22 mouse cellular contexts compared by ENCODE assay signal in the genomic region with DNA sequence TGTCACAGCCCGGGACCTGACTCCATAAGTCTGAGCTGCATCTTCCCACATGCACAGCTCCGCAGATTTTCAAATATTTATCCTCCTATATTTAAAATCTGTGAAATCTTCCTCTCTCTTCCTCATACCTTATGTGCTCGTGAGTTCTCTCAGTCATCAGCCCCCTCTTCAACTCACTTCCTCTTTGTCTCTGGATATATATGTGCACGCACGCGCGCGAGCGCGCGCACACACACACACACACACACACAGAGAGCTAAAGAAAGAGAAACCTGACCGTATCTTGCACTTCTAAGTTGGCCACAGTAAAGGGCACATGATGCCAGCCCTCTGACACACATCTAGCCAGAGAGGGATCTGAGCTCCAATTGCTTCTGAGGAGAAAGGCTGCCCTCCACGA.
A peak's percentile ranks its signal among the peaks of the same experiment; 100 is the strongest.
DNase-seq lines count a peak whose midpoint lies in the region; ATAC-seq and TF ChIP-seq lines count a peak whose summit lies in the region.
"Had no signal": no experiment of that assay in that cellular context is flagged by ENCODE, and none has a peak within 500 bp of the region (broad histone marks: within the 10 kb centered on the region; RNA-seq: fewer than 3 reads in every experiment).

No protein-coding gene starts in this region.

- H3K4me2 ChIP-seq in liver, postnatal 0 days (ENCODE audit: low read depth, low read length): no peak overlapping the region
- H3K4me2 ChIP-seq in liver, embryonic 12.5 days: no peak overlapping the region
- H3K4me2 ChIP-seq: embryonic facial prominence, embryonic 15.5 days; heart, embryonic 11.5 days; intestine, embryonic 15.5 days; kidney, embryonic 15.5 days; liver, embryonic 13.5 days had no signal

- no peaks in the 10 kb centered on the region for H3K27me3 ChIP-seq in liver, postnatal 0 days (ENCODE audit: insufficient read depth, low read length)
- no peaks in the 10 kb centered on the region for H3K27me3 ChIP-seq in liver, embryonic 12.5 days (replicated peaks)
- H3K27me3 ChIP-seq in kidney, adult 2 months (replicated peaks; ENCODE audit: control insufficient read depth, insufficient read depth, low read length): no peaks in the 10 kb centered on the region
- H3K27me3 ChIP-seq: embryonic facial prominence, embryonic 15.5 days; intestine, embryonic 15.5 days; kidney, embryonic 15.5 days; liver, embryonic 13.5 days had no signal

- TF ChIP-seq EP300 in liver, postnatal 0 days (IDR thresholded peaks at IDR 0.05; ENCODE audit: low read depth): no peak

- peaks cover 4% of the 10 kb centered on the region; the same call in 1 of the 2 replicates for H3K9me3 ChIP-seq in liver, postnatal 0 days (ENCODE audit: low read length)
- no peaks in the 10 kb centered on the region for H3K9me3 ChIP-seq in liver, embryonic 12.5 days (replicated peaks)
- H3K9me3 ChIP-seq: embryonic facial prominence, embryonic 15.5 days; intestine, embryonic 15.5 days; kidney, embryonic 15.5 days; liver, embryonic 13.5 days had no signal

- TF ChIP-seq CTCF in liver, postnatal 0 days (IDR thresholded peaks at IDR 0.05; ENCODE audit: low read depth): no peak
- TF ChIP-seq CTCF in kidney, adult 2 months (conservative IDR thresholded peaks at IDR 0.05; ENCODE audit: insufficient read depth, insufficient read length, low read depth, low read length): no peak

- TF ChIP-seq POLR2A in kidney, adult 2 months (IDR thresholded peaks at IDR 0.05; ENCODE audit: low read depth, low read length): no peak

- peak; percentile 27; the same call in 1 of the 2 replicates for ATAC-seq in liver, postnatal 0 days
- no peak for ATAC-seq in liver, embryonic 12.5 days
- ATAC-seq in common myeloid progenitor, adult 5-6 weeks (replicated peaks; ENCODE audit: low read depth, poor library complexity, severe bottlenecking): peak; percentile 85
- ATAC-seq: forebrain, embryonic 16.5 days; intestine, embryonic 15.5 days; midbrain, embryonic 16.5 days had no signal

- peak; percentile 31 for DNase-seq in liver, postnatal 0 days
- peak; percentile 13 to 50 for DNase-seq in spleen, adult 18-20 months
- DNase-seq in thymus, postnatal 25 days: peak; percentile 64
- DNase-seq in liver: no peak
- DNase-seq in lung, postnatal 10 days: no peak
- DNase-seq in kidney, adult 2 months: no peak
- DNase-seq: adrenal gland, postnatal 10 days; cerebellum, adult 11-12 months; cerebellum, postnatal 14 days; heart, postnatal 10 days; kidney, postnatal 4 days; liver, embryonic 13.5 days; retina, postnatal 1 day had no signal

- no peaks in the 10 kb centered on the region for H3K4me1 ChIP-seq in liver, postnatal 0 days (ENCODE audit: insufficient read depth)
- H3K4me1 ChIP-seq in liver, embryonic 12.5 days: no peaks in the 10 kb centered on the region
- H3K4me1 ChIP-seq in kidney, adult 2 months (ENCODE audit: control insufficient read depth, insufficient read depth, low read length): no peaks in the 10 kb centered on the region
- H3K4me1 ChIP-seq: liver, embryonic 13.5 days; megakaryocyte, embryonic 14.5 days had no signal

- no peak overlapping the region for H3K27ac ChIP-seq in liver, postnatal 0 days (ENCODE audit: low read depth)
- no peak overlapping the region for H3K27ac ChIP-seq in liver, embryonic 12.5 days
- H3K27ac ChIP-seq in kidney, adult 2 months (ENCODE audit: insufficient read depth, low read depth, low read length): no peak overlapping the region
- H3K27ac ChIP-seq: embryonic facial prominence, embryonic 15.5 days; intestine, embryonic 15.5 days; kidney, embryonic 15.5 days; liver, embryonic 13.5 days had no signal

- no peak overlapping the region for H3K4me3 ChIP-seq in liver, postnatal 0 days (ENCODE audit: low read depth, low read length)
- no peak overlapping the region for H3K4me3 ChIP-seq in liver, embryonic 12.5 days
- no peak overlapping the region for H3K4me3 ChIP-seq in kidney, adult 2 months (ENCODE audit: insufficient read depth, low read depth, low read length)
- H3K4me3 ChIP-seq: embryonic facial prominence, embryonic 15.5 days; intestine, embryonic 15.5 days; kidney, embryonic 15.5 days; liver, embryonic 13.5 days; megakaryocyte, embryonic 14.5 days had no signal

- no peaks in the 10 kb centered on the region for H3K36me3 ChIP-seq in liver, postnatal 0 days (replicated peaks; ENCODE audit: insufficient read depth, low read length)
- H3K36me3 ChIP-seq in liver, embryonic 12.5 days: no peaks in the 10 kb centered on the region
- H3K36me3 ChIP-seq in kidney, adult 2 months (ENCODE audit: control insufficient read depth, insufficient read depth, low read length): no peaks in the 10 kb centered on the region
- H3K36me3 ChIP-seq: embryonic facial prominence, embryonic 15.5 days; intestine, embryonic 15.5 days; kidney, embryonic 15.5 days; liver, embryonic 13.5 days had no signal

- 48% methylated on average over 13 of the region's 13 CpGs for WGBS in liver, postnatal 0 days (ENCODE audit: insufficient replicate concordance)
- WGBS in liver, embryonic 12.5 days (ENCODE audit: insufficient replicate concordance): 64% methylated on average over 13 of the region's 13 CpGs
- WGBS in kidney, adult 2 months: 86% methylated on average over 13 of the region's 13 CpGs

- no peak overlapping the region for H3K9ac ChIP-seq in liver, postnatal 0 days (replicated peaks)
- H3K9ac ChIP-seq in liver, embryonic 12.5 days: no peak overlapping the region
- H3K9ac ChIP-seq: embryonic facial prominence, embryonic 15.5 days; intestine, embryonic 15.5 days; kidney, embryonic 15.5 days; liver, embryonic 13.5 days had no signal

Comparison
In these comparisons a context has a peak if more than half of its experiments do, and no peak if none do; other contexts are left out.
1. DNase-seq: peak in liver, postnatal 0 days (single experiment), spleen, adult 18-20 months (2 of 2) and thymus, postnatal 25 days (single experiment); none in liver (single experiment), lung, postnatal 10 days (single experiment) and kidney, adult 2 months (single experiment).